In genomic region chr17:31636942-31637811, GRCm38 (mm10) we compare ENCODE assay signal across 8 mouse cellular contexts. TPM values are rescaled to one million over a fixed set of nuclear protein-coding genes. Genes with fewer than 3 reads are reported as not detected.
A peak's percentile ranks its signal among the peaks of the same experiment; 100 is the strongest.
DNase-seq lines count a peak whose midpoint lies in the region; ATAC-seq and TF ChIP-seq lines count a peak whose summit lies in the region.

TSS of gene Cbs (minus strand) at chr17:31637238.

- no peaks in the 10 kb centered on the region for H3K9me3 ChIP-seq in E14TG2a.4 (ENCODE audit: low read length)
- no peaks in the 10 kb centered on the region for H3K9me3 ChIP-seq in forebrain, embryonic 15.5 days

- no peak for TF ChIP-seq CTCF in E14TG2a.4 (conservative IDR thresholded peaks at IDR 0.05; ENCODE audit: low read length)
- TF ChIP-seq CTCF in lung, adult 2 months (IDR thresholded peaks at IDR 0.05; ENCODE audit: insufficient read depth, low read length): no peak
- no peak for TF ChIP-seq CTCF in olfactory bulb, adult 2 months (IDR thresholded peaks at IDR 0.05; ENCODE audit: insufficient read depth, low read depth, low read length)

- H3K4me1 ChIP-seq in E14TG2a.4 (replicated peaks; ENCODE audit: low read depth, low read length): peaks cover 38% of the 10 kb centered on the region
- H3K4me1 ChIP-seq in brown adipose tissue, adult 24 weeks (ENCODE audit: control insufficient read depth, insufficient read depth, insufficient read length, low read length): peaks cover 7% of the 10 kb centered on the region; the same call in 1 of the 2 replicates
- peaks cover 30% of the 10 kb centered on the region for H3K4me1 ChIP-seq in forebrain, embryonic 15.5 days
- peaks cover 4% of the 10 kb centered on the region for H3K4me1 ChIP-seq in lung, adult 2 months (ENCODE audit: control insufficient read depth, insufficient read depth, low read length)
- H3K4me1 ChIP-seq in olfactory bulb, adult 2 months (ENCODE audit: control insufficient read depth, insufficient read depth, low read length): peaks cover 13% of the 10 kb centered on the region

- H3K27me3 ChIP-seq in E14TG2a.4 (ENCODE audit: insufficient read depth, low read length): peaks cover 52% of the 10 kb centered on the region
- no peaks in the 10 kb centered on the region for H3K27me3 ChIP-seq in forebrain, embryonic 15.5 days

- peak within 1 kb of the TSS; percentile 98 for H3K4me2 ChIP-seq in forebrain, embryonic 15.5 days (replicated peaks)

- TF ChIP-seq POLR2A in lung, adult 2 months (IDR thresholded peaks at IDR 0.05; ENCODE audit: borderline replicate concordance, extremely low read depth, low read depth, low read length): peak; percentile 62; the same call in 1 of the 2 replicates
- no peak for TF ChIP-seq POLR2A in olfactory bulb, adult 2 months (IDR thresholded peaks at IDR 0.05; ENCODE audit: insufficient read depth, low read depth, low read length)

- WGBS in forebrain, embryonic 15.5 days: 2% methylated on average over 61 of the region's 61 CpGs
- 4% methylated on average over 57 of the region's 61 CpGs for whole genome bisulfite sequencing in lung, adult 2 months
- 6% methylated on average over 61 of the region's 61 CpGs for WGBS in olfactory bulb, adult 2 months

- no peak within 1 kb of the TSS for H3K27ac ChIP-seq in brown adipose tissue, adult 24 weeks (replicated peaks; ENCODE audit: low read depth, low read length)
- H3K27ac ChIP-seq in forebrain, embryonic 15.5 days (replicated peaks): peak within 1 kb of the TSS; percentile 76
- H3K27ac ChIP-seq in olfactory bulb, adult 2 months (ENCODE audit: insufficient read depth, low read depth, low read length): peak within 1 kb of the TSS; percentile 31; the same call in 1 of the 2 replicates

- peak; percentile 82 for ATAC-seq in forebrain, embryonic 15.5 days (replicated peaks)

- peak; percentile 82 to 84 for DNase-seq in heart, postnatal 10 days
- peak; percentile 84 to 91 for DNase-seq in kidney, postnatal 4 days
- peak; percentile 73 for DNase-seq in lung, adult 2 months
- DNase-seq in thymus, postnatal 25 days: peak; percentile 47

- intact Hi-C loops in heart, postnatal 10 days (cut with DNase I): no loop called here

- H3K36me3 ChIP-seq in E14TG2a.4 (ENCODE audit: insufficient read depth, low read length): no peaks in the 10 kb centered on the region
- no peaks in the 10 kb centered on the region for H3K36me3 ChIP-seq in forebrain, embryonic 15.5 days

- H3K4me3 ChIP-seq in E14TG2a.4 (replicated peaks; ENCODE audit: low read length): peak within 1 kb of the TSS; percentile 88
- H3K4me3 ChIP-seq in brown adipose tissue, adult 24 weeks (ENCODE audit: insufficient read depth, low read depth, low read length): peak within 1 kb of the TSS; percentile 51
- H3K4me3 ChIP-seq in forebrain, embryonic 15.5 days: peak within 1 kb of the TSS; percentile 52
- peak within 1 kb of the TSS; percentile 58 for H3K4me3 ChIP-seq in lung, adult 2 months (replicated peaks; ENCODE audit: extremely low read depth, low read depth, low read length)
- peak within 1 kb of the TSS; percentile 54 for H3K4me3 ChIP-seq in olfactory bulb, adult 2 months (ENCODE audit: insufficient read depth, low read depth, low read length)

- peak within 1 kb of the TSS; percentile 44 for H3K9ac ChIP-seq in forebrain, embryonic 15.5 days (replicated peaks)

RNA-seq across cellular contexts. Expression of gene Cbs, which starts in this region (rescaled TPM):
- polyA plus RNA-seq in brown adipose tissue, adult 24 weeks (2012; ENCODE audit: insufficient read depth, insufficient read length, missing spikeins): 1.1 TPM in 1 of 2 replicates, not detected in the other
- polyA plus RNA-seq in forebrain, embryonic 15.5 days (2015; fragmentation: Nextera tagmentation; extraction: Ambion mirVana): 9.8 and 10.6 TPM in 2 replicates
- 1 to 10 TPM in 1 of 2 experiments, under 1 TPM in 1; 0.55 to 1.0 TPM for total RNA-seq in heart, postnatal 10 days (2021)
- polyA plus RNA-seq in lung, adult 2 months (2012; rRNA removed): 5.5 and 6.3 TPM in 2 replicates
- not detected in 2 replicates for polyA plus RNA-seq in olfactory bulb, adult 2 months (2012; ENCODE audit: insufficient read depth, insufficient read length, low replicate concordance, missing spikeins)
